Mouse (Mus musculus): Measurements from ENCODE around the gene Trpv2. TPM values are rescaled to one million over a fixed set of nuclear protein-coding genes. Genes with fewer than 3 reads are reported as not detected.
A peak's percentile ranks its signal among the peaks of the same experiment; 100 is the strongest.

Trpv2 gene
- polyA plus RNA-seq, 1 experiment: 1.9 TPM

DNA sequence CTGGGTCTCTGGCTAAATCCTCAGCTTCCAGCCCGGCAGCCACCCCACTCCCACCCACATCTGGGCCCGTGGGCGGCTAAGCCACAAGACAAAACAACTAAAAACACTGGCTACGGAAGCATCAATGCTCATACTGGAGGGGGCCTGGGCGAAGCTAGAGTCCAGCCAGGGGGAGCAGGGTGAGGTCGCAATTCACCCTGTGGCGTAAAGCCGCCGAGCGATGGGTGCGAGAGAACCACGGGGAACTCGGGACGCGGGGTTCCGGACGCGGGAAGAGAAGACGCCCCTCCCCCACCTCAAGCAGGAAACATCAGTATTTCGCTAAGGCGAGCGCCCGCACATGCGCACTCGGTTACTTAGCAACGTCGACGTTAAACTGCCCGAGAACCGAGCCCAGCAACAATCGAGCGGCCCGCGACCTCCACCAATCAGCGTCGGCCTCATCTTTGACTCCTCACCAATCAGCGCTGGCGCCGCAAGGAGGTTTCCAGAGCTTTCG, 23.5 kb upstream of the Trpv2 start, which contains the start of gene Ubb:
Gene Ubb (plus strand): TSS at position 445 of the 499 bp plus-strand sequence.
- H3K36me3 ChIP-seq (ENCODE audit: control insufficient read depth, insufficient read depth, low read length, poor library complexity, severe bottlenecking): peaks cover 18% of the 10 kb centered on the region
- no peaks in the 10 kb centered on the region for H3K27me3 ChIP-seq (ENCODE audit: control insufficient read depth, insufficient read depth, low read length, poor library complexity, severe bottlenecking)
- no peaks in the 10 kb centered on the region for H3K4me1 ChIP-seq (ENCODE audit: control insufficient read depth, insufficient read depth, low read length)
- H3K9me3 ChIP-seq (replicated peaks; ENCODE audit: control insufficient read depth, insufficient read depth, low read length, poor library complexity, severe bottlenecking): no peaks in the 10 kb centered on the region
- H3K27ac ChIP-seq (ENCODE audit: insufficient read depth, low read length): peak within 1 kb of the TSS; percentile 94
- TF ChIP-seq POLR2A (IDR thresholded peaks at IDR 0.05; ENCODE audit: insufficient read depth, low read length) (peak; percentile 58), EP300 (IDR thresholded peaks at IDR 0.05; ENCODE audit: insufficient read depth, low read depth, low read length) (0 out of 2 replicates have a peak, but pooled peaks have one; percentile 71), CTCF (IDR thresholded peaks at IDR 0.05; ENCODE audit: low read depth, low read length) (no peak)
- peak within 1 kb of the TSS; percentile 97 for H3K9ac ChIP-seq (ENCODE audit: low read depth, poor library complexity, severe bottlenecking)
- H3K4me3 ChIP-seq (ENCODE audit: low read depth, low read length): peak within 1 kb of the TSS; percentile 97

DNA sequence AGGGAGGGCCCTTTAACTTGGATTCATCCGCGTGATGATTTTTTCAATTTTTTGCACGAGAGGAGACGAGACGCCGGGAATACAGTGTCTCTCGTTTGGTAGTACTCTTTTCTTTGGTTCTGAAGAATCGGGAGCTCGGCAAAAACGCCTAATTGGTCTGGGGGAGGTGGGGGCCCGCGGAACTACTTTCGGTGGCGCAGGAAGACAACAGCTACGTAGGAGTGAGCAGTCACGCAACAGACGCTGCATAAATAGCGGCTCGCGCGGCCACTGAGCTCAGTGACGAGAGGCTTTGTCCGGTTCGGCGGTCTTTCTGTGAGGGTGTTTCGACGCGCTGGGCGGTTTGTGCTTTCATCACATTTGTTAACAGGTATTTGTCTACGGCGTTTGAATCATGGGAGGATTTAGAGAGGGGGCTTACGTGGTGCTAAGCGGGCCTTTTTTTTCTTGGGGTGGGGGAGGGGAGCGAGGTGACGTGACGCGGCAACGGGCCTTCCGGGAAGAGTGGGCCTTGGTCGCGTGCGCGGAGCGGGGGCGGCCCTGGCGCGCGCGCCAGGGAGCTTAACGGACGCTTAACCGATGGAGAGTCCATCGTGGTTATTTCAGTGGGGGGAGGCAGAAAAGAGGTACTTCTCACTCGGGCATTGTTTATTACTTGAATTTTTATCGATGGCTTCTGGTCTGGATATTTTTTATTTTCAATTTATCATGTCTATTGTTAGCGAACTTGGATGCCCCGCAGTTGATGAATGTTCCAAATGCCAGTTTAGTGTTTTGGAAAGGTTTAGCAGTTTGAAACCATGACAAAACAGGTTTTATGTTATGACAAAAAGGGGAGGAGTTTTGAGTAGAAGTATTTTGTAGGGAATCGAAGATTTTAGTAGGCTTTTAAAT, 22.8 kb upstream of the Trpv2 start:
- TF ChIP-seq POLR2A (IDR thresholded peaks at IDR 0.05; ENCODE audit: insufficient read depth, low read length): peak; percentile 99
- TF ChIP-seq CTCF (IDR thresholded peaks at IDR 0.05; ENCODE audit: low read depth, low read length): no peak
- peak; percentile 69; the same call in 1 of the 2 replicates for TF ChIP-seq EP300 (IDR thresholded peaks at IDR 0.05; ENCODE audit: insufficient read depth, low read depth, low read length)
- Histone ChIP-seq H3K27me3 (ENCODE audit: control insufficient read depth, insufficient read depth, low read length, poor library complexity, severe bottlenecking) (no peaks in the 10 kb centered on the region), H3K36me3 (ENCODE audit: control insufficient read depth, insufficient read depth, low read length, poor library complexity, severe bottlenecking) (peaks cover 18% of the 10 kb centered on the region), H3K4me3 (ENCODE audit: low read depth, low read length) (peak overlapping the region; percentile 78), H3K9ac (ENCODE audit: low read depth, poor library complexity, severe bottlenecking) (peak overlapping the region; percentile 97), H3K9me3 (replicated peaks; ENCODE audit: control insufficient read depth, insufficient read depth, low read length, poor library complexity, severe bottlenecking) (no peaks in the 10 kb centered on the region), H3K27ac (ENCODE audit: insufficient read depth, low read length) (peak overlapping the region; percentile 58), H3K4me1 (ENCODE audit: control insufficient read depth, insufficient read depth, low read length) (no peaks in the 10 kb centered on the region)

DNA sequence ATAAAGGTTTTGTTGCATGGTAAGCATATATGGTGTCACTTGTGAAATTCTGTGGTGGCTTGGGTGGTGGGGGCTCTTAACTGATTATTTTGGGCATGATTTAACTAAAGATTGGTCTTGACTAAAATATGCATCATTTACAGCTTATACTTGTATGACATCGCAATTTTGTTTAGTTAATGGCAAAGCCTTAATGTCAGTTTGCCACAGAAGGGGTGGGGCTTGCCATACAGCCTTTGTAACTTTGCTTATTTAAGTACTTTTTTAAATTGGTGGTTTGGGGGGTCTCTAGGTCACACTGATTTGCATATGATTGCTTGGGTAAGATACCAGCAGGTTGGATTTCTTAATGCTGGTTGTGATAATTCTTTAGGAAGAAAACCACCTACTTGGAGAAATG, 21.1 kb upstream of the Trpv2 start:
- H3K36me3 ChIP-seq (ENCODE audit: control insufficient read depth, insufficient read depth, low read length, poor library complexity, severe bottlenecking): peaks cover 18% of the 10 kb centered on the region
- H3K4me1 ChIP-seq (ENCODE audit: control insufficient read depth, insufficient read depth, low read length): no peaks in the 10 kb centered on the region
- peak overlapping the region; percentile 26 for H3K4me3 ChIP-seq (ENCODE audit: low read depth, low read length)
- H3K9me3 ChIP-seq (replicated peaks; ENCODE audit: control insufficient read depth, insufficient read depth, low read length, poor library complexity, severe bottlenecking): no peaks in the 10 kb centered on the region
- no peak overlapping the region for H3K27ac ChIP-seq (ENCODE audit: insufficient read depth, low read length)
- no peaks in the 10 kb centered on the region for H3K27me3 ChIP-seq (ENCODE audit: control insufficient read depth, insufficient read depth, low read length, poor library complexity, severe bottlenecking)
- TF ChIP-seq EP300 (IDR thresholded peaks at IDR 0.05; ENCODE audit: insufficient read depth, low read depth, low read length): no peak
- no peak for TF ChIP-seq CTCF (IDR thresholded peaks at IDR 0.05; ENCODE audit: low read depth, low read length)
- TF ChIP-seq POLR2A (IDR thresholded peaks at IDR 0.05; ENCODE audit: insufficient read depth, low read length): no peak
- H3K9ac ChIP-seq (ENCODE audit: low read depth, poor library complexity, severe bottlenecking): peak overlapping the region; percentile 54; the same call in 1 of the 2 replicates

- H3K4me1 ChIP-seq (ENCODE audit: control insufficient read depth, insufficient read depth, low read length): no peaks in the 10 kb centered on the region
- peak overlapping the region; percentile 53 for H3K4me3 ChIP-seq (ENCODE audit: low read depth, low read length)
- H3K9me3 ChIP-seq (replicated peaks; ENCODE audit: control insufficient read depth, insufficient read depth, low read length, poor library complexity, severe bottlenecking): no peaks in the 10 kb centered on the region
- H3K9ac ChIP-seq (ENCODE audit: low read depth, poor library complexity, severe bottlenecking): peak overlapping the region; percentile 54; the same call in 1 of the 2 replicates
- TF ChIP-seq POLR2A (IDR thresholded peaks at IDR 0.05; ENCODE audit: insufficient read depth, low read length): no peak
- TF ChIP-seq EP300 (IDR thresholded peaks at IDR 0.05; ENCODE audit: insufficient read depth, low read depth, low read length): no peak
- TF ChIP-seq CTCF (IDR thresholded peaks at IDR 0.05; ENCODE audit: low read depth, low read length): no peak
- H3K27ac ChIP-seq (ENCODE audit: insufficient read depth, low read length): no peak overlapping the region
- H3K27me3 ChIP-seq (ENCODE audit: control insufficient read depth, insufficient read depth, low read length, poor library complexity, severe bottlenecking): no peaks in the 10 kb centered on the region
- H3K36me3 ChIP-seq (ENCODE audit: control insufficient read depth, insufficient read depth, low read length, poor library complexity, severe bottlenecking): peaks cover 18% of the 10 kb centered on the region
These were observed 20.7 kb upstream of the Trpv2 start for GRCm38 (mm10) chr11:62553633-62554032.

- Histone ChIP-seq H3K9ac (ENCODE audit: low read depth, poor library complexity, severe bottlenecking) (peak overlapping the region; percentile 54), H3K36me3 (ENCODE audit: control insufficient read depth, insufficient read depth, low read length, poor library complexity, severe bottlenecking) (peaks cover 18% of the 10 kb centered on the region)
- no peak for TF ChIP-seq CTCF (IDR thresholded peaks at IDR 0.05; ENCODE audit: low read depth, low read length)
- no peak for TF ChIP-seq EP300 (IDR thresholded peaks at IDR 0.05; ENCODE audit: insufficient read depth, low read depth, low read length)
- no peak for TF ChIP-seq POLR2A (IDR thresholded peaks at IDR 0.05; ENCODE audit: insufficient read depth, low read length)
These were observed 20.0 kb upstream of the Trpv2 start for GRCm38 (mm10) chr11:62554163-62554855.

More at GRCm38 (mm10) chr11:62554163-62554855, 20.0 kb upstream of the Trpv2 start:
- no peaks in the 10 kb centered on the region for H3K27me3 ChIP-seq (ENCODE audit: control insufficient read depth, insufficient read depth, low read length, poor library complexity, severe bottlenecking)
- peak overlapping the region; percentile 61 for H3K27ac ChIP-seq (ENCODE audit: insufficient read depth, low read length)
- H3K4me1 ChIP-seq (ENCODE audit: control insufficient read depth, insufficient read depth, low read length): no peaks in the 10 kb centered on the region
- H3K4me3 ChIP-seq (ENCODE audit: low read depth, low read length): no peak overlapping the region
- no peaks in the 10 kb centered on the region for H3K9me3 ChIP-seq (replicated peaks; ENCODE audit: control insufficient read depth, insufficient read depth, low read length, poor library complexity, severe bottlenecking)
